Mouse (Mus musculus) midbrain, embryonic 10.5 days (tissue): ENCODE data around the gene Osbpl6. TPM values are rescaled to one million over a fixed set of nuclear protein-coding genes. Genes with fewer than 3 reads are reported as not detected.

Source experiments
- DNase-seq: peaks from one replicate; pipeline ENCODE4 v3.0.0-alpha.2; 2017; ENCODE audit warnings: low spot score
- H3K27ac ChIP-seq: fragments of 300-500 bp; sonication (generic); replicated peaks from 2 replicates; pipeline ENCODE4 v1.5.1; 2016; ENCODE audit warnings: mild to moderate bottlenecking
- H3K27me3 ChIP-seq: fragments of 300-500 bp; sonication (generic); 2 replicates; pipeline ENCODE4 v1.6.1; 2016; ENCODE audit warnings: low read depth, mild to moderate bottlenecking; ENCODE audit not compliant: poor library complexity, severe bottlenecking
- H3K36me3 ChIP-seq: fragments of 300-500 bp; sonication (generic); 2 replicates; pipeline ENCODE4 v1.6.1; 2016; ENCODE audit warnings: mild to moderate bottlenecking, moderate library complexity
- H3K4me1 ChIP-seq: fragments of 300-500 bp; sonication (generic); 2 replicates; pipeline ENCODE4 v1.6.1; 2016
- H3K4me3 ChIP-seq: fragments of 300-500 bp; sonication (generic); 2 replicates; pipeline ENCODE4 v1.5.1; 2016; ENCODE audit warnings: mild to moderate bottlenecking, moderate library complexity
- H3K9me3 ChIP-seq: fragments of 300-500 bp; sonication (generic); replicated peaks from 2 replicates; pipeline ENCODE4 v1.6.1; 2016; ENCODE audit warnings: mild to moderate bottlenecking
- WGBS: fragments of 180-500 bp; shearing (Covaris S2); methylation state at CpG from one replicate; pipeline ENCODE4 v1.1.7; 2016; 5-methylcytosine and 5-hydroxymethylcytosine counted together
- polyA plus RNA-seq: library from polyadenylated mRNA; unstranded; fragments of >200 nt; fragmentation: Nextera tagmentation; extraction: Ambion mirVana; gene quantifications from 2 replicates; pipeline ENCODE4 v1.2.1, GENCODE M21; 2016

Osbpl6 gene
- polyA plus RNA-seq, 1 experiment from 2014 or later, result 10.8 TPM

DNA sequence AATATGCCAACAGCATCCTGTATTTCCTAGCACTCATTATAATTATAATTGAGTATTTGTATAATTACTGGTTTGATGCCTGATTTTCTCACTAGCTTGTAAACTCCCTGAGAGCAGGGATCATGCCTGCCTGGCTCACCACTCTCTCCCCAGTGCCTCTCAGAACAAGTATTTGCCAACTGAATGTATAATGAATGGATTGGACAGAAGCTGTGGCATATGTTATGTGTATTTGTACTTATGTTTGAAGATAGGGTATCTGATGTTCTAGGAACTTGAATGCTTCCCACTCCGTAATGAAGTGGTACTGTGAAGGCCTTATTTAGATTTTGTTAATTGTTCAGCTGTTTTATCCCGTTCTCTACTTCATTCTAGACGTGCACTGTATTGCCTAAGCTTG, 24.2 kb downstream of the Osbpl6 start:
- no peaks in the 10 kb centered on the region for H3K9me3 ChIP-seq
- H3K27me3 ChIP-seq, result peaks cover 22% of the 10 kb centered on the region
- DNase-seq, result no peak
- no peak overlapping the region for H3K27ac ChIP-seq
- H3K36me3 ChIP-seq, result no peaks in the 10 kb centered on the region
- no peaks in the 10 kb centered on the region for H3K4me1 ChIP-seq
- 91% methylated on average over 3 of the region's 3 CpGs for WGBS
- no peak overlapping the region for H3K4me3 ChIP-seq

DNA sequence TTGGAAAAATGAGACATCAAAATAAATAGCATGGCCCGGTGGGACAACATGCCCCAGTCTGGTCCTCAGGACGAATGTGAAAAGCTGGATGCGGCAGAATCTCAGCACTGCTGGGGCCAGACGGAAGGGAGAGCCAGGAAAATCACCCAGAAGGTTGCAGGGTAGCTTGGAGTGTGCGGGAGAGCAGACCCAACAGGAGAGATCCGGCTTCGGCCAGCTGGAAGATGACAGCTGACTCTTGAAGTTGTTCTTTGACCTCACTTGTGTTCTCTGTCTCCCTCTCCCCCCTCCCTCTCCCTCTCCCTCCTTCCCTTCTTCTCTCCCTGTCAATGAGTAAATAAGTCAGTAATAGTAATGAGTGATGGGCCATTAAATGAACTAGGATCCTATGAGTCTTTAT, 27.9 kb downstream of the Osbpl6 start:
- H3K9me3 ChIP-seq, result no peaks in the 10 kb centered on the region
- no peak overlapping the region for H3K4me3 ChIP-seq
- no peaks in the 10 kb centered on the region for H3K36me3 ChIP-seq
- WGBS, result 80% methylated on average over 7 of the region's 7 CpGs
- no peaks in the 10 kb centered on the region; the same call in 1 of the 2 replicates for H3K4me1 ChIP-seq
- H3K27ac ChIP-seq, result no peak overlapping the region
- 0 out of 2 replicates have a peak, but pooled peaks cover 3% of the 10 kb centered on the region for H3K27me3 ChIP-seq
- no peak for DNase-seq

DNA sequence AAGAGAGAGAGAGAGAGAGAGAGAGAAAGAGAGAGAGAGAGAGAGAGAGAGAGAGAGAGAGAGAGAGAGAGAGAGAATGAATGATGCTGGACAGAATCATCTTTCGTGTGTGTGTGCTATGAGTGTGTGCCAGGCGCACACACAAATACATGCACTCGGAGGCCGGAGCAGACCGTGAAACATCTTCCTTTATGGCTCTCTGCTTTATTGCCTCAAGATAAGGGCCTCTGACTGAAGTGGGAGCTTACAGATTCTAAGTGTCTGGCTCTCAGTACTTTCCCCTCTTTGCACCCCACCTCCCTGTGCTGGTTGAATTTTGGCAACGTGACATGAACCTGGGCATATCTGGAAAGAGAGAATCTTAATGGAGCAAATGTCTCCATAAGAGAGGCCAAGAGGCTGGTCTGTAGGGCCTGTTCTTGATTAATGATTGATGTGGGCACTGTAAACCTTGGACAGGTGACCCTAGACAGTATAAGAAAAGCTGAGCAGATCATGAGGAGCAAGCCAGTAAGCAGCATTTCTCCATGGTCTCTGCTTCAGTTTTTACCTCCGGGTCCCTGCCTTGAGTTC, 29.4 kb downstream of the Osbpl6 start:
- Histone ChIP-seq H3K9me3 (no peaks in the 10 kb centered on the region), H3K4me3 (no peak overlapping the region), H3K27me3 (0 out of 2 replicates have a peak, but pooled peaks cover 3% of the 10 kb centered on the region), H3K36me3 (no peaks in the 10 kb centered on the region), H3K27ac (no peak overlapping the region), H3K4me1 (peaks cover 3% of the 10 kb centered on the region; the same call in 1 of the 2 replicates)
- no peak for DNase-seq
- 92% methylated on average over 7 of the region's 7 CpGs for WGBS

DNA sequence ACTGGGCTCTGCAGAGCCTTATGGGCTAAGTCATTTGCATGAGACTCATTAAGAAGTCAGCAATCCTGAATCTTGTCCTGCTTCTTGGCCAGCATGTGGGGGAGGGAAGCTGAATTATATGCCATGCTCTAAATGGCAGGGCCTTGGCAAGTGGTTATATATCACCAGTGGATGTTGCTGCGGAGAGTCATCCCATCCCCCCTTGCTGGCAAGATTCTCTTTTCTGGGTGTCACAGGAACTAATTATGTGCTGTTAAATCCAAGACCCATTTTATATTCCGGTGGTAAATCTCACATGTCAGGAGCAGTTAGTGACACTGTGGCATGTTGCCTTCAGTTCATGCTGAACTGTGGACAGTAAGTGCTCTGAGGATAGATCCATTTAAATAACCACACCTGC, 31.1 kb downstream of the Osbpl6 start:
- no peak for DNase-seq
- H3K27me3 ChIP-seq, result no peaks in the 10 kb centered on the region
- no peaks in the 10 kb centered on the region for H3K36me3 ChIP-seq
- no peak overlapping the region for H3K4me3 ChIP-seq
- no peaks in the 10 kb centered on the region for H3K9me3 ChIP-seq
- H3K4me1 ChIP-seq, result peaks cover 9% of the 10 kb centered on the region
- WGBS, result 89% methylated on average over 2 of the region's 2 CpGs
- no peak overlapping the region for H3K27ac ChIP-seq

DNA sequence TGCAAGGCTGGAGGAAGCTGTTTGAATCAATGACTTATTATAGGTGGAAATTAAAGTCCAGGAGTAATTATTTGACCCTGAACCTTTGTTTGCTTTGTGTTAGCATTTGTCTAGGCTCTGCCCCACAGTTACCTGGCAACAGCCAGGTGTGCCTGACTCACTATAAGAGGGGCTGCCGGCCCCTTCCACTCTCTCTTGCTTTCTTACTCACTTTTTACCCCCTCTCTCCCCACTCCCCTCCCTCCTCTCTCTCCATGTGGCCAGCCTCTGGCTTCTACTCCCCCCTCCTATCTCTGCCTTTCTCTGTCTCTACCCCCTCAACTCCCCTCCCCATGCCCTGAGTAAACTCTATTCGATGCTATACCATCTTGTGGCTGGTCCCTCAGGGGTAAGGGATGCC, 33.2 kb downstream of the Osbpl6 start:
- Histone ChIP-seq H3K4me1 (peaks cover 9% of the 10 kb centered on the region), H3K36me3 (no peaks in the 10 kb centered on the region), H3K9me3 (no peaks in the 10 kb centered on the region), H3K27ac (no peak overlapping the region), H3K27me3 (no peaks in the 10 kb centered on the region), H3K4me3 (no peak overlapping the region)
- WGBS, result 47% methylated on average over 2 of the region's 2 CpGs
- no peak for DNase-seq

DNA sequence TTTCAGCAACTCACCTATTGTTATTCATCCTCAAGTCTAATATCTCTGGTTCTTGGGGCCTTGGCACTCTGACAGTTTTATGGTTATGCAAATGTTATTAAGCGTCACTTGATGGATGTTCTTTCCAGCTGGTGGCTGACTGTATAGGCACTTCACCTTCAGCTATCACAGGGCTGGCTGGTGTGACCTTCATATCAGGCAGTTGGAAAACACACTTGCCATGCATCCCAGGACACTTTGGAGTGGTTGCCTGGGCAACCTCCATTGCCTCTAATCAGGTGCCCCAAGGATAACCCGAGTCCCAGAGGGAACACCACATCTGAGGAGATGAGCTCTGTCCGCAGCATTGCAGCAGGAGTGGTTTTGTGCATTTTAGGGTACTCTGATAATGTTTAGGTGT, 35.8 kb downstream of the Osbpl6 start:
- 59% methylated on average over 3 of the region's 3 CpGs for WGBS

DNA sequence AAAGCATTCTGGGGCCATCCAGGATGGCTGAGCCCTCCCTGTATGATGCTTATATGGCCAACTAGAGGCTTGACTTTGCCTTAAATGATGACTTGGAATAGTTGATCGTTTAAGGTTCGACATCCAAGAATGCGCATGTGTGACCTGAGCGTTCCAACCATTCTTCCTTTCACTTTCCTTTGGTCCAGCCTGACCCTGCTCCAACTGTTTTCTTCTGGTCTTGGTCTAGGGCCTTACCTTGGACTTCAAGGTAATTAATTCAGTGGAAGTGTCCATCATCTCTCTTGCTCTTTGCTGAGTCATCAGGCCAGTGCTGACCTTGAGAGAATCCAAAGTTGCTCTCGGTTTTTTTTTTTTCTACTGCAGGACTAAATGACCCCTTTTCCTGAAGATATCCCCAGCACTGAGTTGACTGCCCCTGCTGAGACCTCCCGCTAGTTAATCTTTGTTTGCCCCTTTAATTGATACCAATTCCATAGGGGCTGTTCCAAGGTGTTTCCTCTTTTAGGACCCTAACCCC, 43.6 kb downstream of the Osbpl6 start:
- H3K36me3 ChIP-seq, result no peaks in the 10 kb centered on the region
- no peaks in the 10 kb centered on the region for H3K9me3 ChIP-seq
- DNase-seq, result no peak
- H3K27me3 ChIP-seq, result no peaks in the 10 kb centered on the region
- no peak overlapping the region for H3K27ac ChIP-seq
- 80% methylated on average over 6 of the region's 6 CpGs for WGBS
- no peaks in the 10 kb centered on the region for H3K4me1 ChIP-seq
- H3K4me3 ChIP-seq, result no peak overlapping the region

More for the DNA sequence above, 35.8 kb downstream of the Osbpl6 start:
- no peaks in the 10 kb centered on the region for H3K27me3 ChIP-seq
- DNase-seq, result peak; percentile 13
- no peaks in the 10 kb centered on the region for H3K36me3 ChIP-seq
- no peak overlapping the region for H3K27ac ChIP-seq
- peaks cover 9% of the 10 kb centered on the region for H3K4me1 ChIP-seq
- H3K4me3 ChIP-seq, result no peak overlapping the region
- H3K9me3 ChIP-seq, result no peaks in the 10 kb centered on the region

DNA sequence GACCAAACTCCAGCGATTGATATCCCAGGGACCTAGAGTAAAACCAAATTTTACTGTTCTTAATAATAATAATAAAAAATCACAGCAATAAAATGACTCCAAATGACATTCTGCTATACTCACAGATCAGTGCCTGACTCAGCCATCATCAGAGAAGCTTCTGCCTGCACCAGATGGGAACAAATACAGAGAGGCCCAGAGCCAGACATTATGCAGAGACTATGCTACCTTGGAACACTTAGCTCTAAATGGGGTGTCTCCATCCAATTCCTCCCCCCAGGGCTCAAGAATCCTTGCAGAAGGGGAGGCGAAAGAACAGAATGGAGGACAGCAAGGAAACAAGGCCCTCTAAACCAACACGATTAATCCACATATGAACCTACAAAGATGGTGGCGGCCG, 60.4 kb downstream of the Osbpl6 start:
- Histone ChIP-seq H3K27ac (no peak overlapping the region), H3K4me1 (no peaks in the 10 kb centered on the region), H3K27me3 (no peaks in the 10 kb centered on the region), H3K9me3 (0 out of 2 replicates have a peak, but pooled peaks cover 3% of the 10 kb centered on the region), H3K36me3 (no peaks in the 10 kb centered on the region), H3K4me3 (no peak overlapping the region)
- 97% methylated on average over 5 of the region's 5 CpGs for WGBS
- no peak for DNase-seq

DNA sequence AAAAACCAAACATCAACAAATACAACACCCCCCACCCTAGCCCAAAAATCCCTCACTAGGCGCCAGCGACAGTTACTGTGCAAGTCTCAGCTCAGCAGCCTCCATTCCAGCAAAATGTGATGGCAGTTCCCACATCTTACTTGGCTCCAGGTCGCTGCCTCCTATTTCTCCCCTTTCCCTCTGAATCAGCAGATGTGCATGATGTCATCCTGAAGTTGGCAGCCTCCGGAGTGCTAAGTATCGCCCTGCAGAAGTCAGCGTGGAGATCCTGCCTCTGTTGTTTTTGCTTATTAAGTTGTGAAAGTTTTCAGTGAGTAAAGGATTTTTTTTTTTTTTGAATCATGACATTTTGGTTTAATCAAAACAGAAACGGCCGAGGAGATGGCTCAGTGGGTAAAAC, 61.9 kb downstream of the Osbpl6 start:
- Histone ChIP-seq H3K36me3 (no peaks in the 10 kb centered on the region), H3K4me1 (no peaks in the 10 kb centered on the region), H3K27ac (no peak overlapping the region), H3K9me3 (no peaks in the 10 kb centered on the region), H3K4me3 (no peak overlapping the region), H3K27me3 (no peaks in the 10 kb centered on the region)
- 84% methylated on average over 8 of the region's 8 CpGs for WGBS
- no peak for DNase-seq

DNA sequence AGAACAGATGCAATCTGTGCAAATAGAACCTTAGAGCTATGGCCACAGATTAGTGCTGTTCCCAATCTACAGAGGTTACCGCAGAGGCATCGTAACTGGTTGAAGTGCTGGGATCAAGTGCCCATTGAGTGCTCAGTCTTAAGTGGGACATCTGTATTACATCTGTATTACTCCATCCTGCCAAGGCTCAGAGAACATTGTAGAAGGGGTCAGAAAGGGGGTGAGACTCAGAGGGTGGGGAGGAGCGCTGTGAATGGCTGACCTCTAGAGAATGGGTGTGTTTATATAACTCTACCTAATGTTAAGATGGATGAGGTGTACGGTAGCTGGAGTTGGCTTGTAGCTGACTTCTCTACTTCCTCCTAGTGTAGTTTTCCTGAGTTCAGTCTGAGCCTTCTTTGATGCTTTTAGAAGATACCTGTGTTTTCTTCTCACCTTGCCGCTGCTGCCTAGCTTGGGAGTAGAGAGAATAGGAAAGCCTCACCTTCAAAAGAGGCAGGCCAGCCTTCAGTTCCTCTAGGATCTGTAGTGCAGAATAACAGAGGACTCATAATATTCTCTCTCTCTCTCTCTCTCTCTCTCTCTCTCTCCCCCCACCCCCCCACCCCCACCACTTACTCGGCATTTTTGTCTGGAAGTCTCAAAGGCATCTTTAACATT, 62.9 kb downstream of the Osbpl6 start:
- H3K4me1 ChIP-seq, result no peaks in the 10 kb centered on the region
- H3K36me3 ChIP-seq, result no peaks in the 10 kb centered on the region
- H3K4me3 ChIP-seq, result no peak overlapping the region
- no peak for DNase-seq
- WGBS, result 88% methylated on average over 6 of the region's 6 CpGs
- no peaks in the 10 kb centered on the region for H3K9me3 ChIP-seq
- H3K27me3 ChIP-seq, result no peaks in the 10 kb centered on the region
- no peak overlapping the region for H3K27ac ChIP-seq

DNA sequence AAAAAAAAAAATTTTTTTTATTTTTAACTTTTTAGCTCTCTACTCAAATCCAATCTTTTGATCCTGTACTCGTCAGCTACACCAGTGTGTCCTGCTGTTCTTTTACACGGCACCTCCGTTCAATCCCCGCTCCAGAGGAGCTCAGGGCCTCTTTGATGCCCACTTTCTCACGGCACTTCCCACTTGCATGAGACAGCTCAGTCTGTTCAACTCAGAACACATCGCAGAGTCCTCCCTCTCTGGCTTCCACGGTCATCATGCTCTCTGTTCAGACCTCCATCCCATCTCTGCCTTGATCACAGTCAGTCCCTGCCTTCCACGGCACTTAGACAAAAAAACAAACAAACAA, 63.4 kb downstream of the Osbpl6 start:
- Histone ChIP-seq H3K4me3 (no peak overlapping the region), H3K4me1 (no peaks in the 10 kb centered on the region), H3K27me3 (no peaks in the 10 kb centered on the region), H3K27ac (no peak overlapping the region), H3K9me3 (no peaks in the 10 kb centered on the region), H3K36me3 (no peaks in the 10 kb centered on the region)
- no peak for DNase-seq
- 81% methylated on average over 8 of the region's 8 CpGs for WGBS

DNA sequence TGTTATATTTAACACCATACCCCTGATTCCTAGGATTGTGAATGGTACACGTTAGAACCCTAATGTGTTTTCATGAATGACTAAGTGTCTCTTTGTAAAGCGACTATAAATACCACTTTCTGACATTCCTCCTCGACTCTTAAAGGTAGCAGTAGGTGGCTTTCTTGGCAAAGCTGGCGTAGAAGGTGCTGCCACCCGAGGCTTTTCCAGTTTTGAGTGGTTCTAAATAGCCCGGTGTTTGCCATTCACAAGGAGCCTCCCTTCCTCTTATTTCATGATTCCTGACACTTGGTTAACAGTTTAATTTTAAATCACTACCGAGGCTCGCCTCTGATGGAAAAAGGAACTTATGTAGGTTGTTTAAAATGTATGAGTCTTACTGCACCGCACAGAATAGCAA, 64.1 kb downstream of the Osbpl6 start:
- H3K36me3 ChIP-seq, result no peaks in the 10 kb centered on the region
- H3K4me3 ChIP-seq, result no peak overlapping the region
- H3K27me3 ChIP-seq, result no peaks in the 10 kb centered on the region
- WGBS, result 91% methylated on average over 9 of the region's 9 CpGs
- no peaks in the 10 kb centered on the region for H3K4me1 ChIP-seq
- H3K9me3 ChIP-seq, result no peaks in the 10 kb centered on the region
- no peak for DNase-seq
- H3K27ac ChIP-seq, result no peak overlapping the region

DNA sequence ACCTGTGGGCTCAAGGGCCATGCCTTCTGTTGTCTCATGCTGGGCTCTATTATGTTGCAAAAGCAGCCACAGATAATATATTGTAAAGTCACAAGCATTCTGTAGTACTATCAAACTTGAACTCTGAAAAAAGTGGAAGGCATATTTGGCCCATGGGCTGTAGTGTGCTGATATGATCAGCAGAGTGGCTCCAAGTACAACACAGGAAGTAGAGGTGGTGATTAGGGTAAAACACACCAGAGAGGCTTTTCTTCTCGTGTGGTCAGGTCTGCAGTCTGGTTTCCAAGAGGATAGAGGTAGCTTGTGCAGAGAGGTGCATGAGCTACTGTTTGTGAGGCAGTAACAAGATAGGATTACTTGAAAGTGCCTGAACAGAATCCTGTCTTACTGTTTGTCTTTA, 69.5 kb downstream of the Osbpl6 start:
- H3K27ac ChIP-seq, result no peak overlapping the region
- no peak for DNase-seq
- no peaks in the 10 kb centered on the region for H3K9me3 ChIP-seq
- no peak overlapping the region for H3K4me3 ChIP-seq
- no peaks in the 10 kb centered on the region for H3K4me1 ChIP-seq
- H3K27me3 ChIP-seq, result no peaks in the 10 kb centered on the region
- WGBS, result 61% methylated on average over 1 of the region's 1 CpGs
- H3K36me3 ChIP-seq, result no peaks in the 10 kb centered on the region
